Mouse (Mus musculus): Measurements from ENCODE around the gene M6pr.

GRCm38 (mm10) chr6:122270152-122270551 is 38.4 kb upstream of the M6pr start:
- TF ChIP-seq POLR2A (IDR thresholded peaks at IDR 0.05; ENCODE audit: control insufficient read depth, low read depth, low read length) (no peak), CTCF (IDR thresholded peaks at IDR 0.05; ENCODE audit: control insufficient read depth, insufficient read depth, insufficient replicate concordance, low read depth, low read length) (no peak)
